Mouse (Mus musculus) hindbrain, embryonic 12.5 days (tissue): ENCODE measurements around the gene Cdcp1. TPM values are rescaled to one million over a fixed set of nuclear protein-coding genes. Genes with fewer than 3 reads are reported as not detected.

Experiments used
- ATAC-seq: fragments of 200-750 bp; cut with Nextera tagmentation; 2 replicates; pipeline ENCODE4 v1.8.0; 2017; ENCODE audit warnings: moderate TSS enrichment; ENCODE audit not compliant: low FRiP score
- H3K27ac ChIP-seq: fragments of 300-500 bp; sonication (generic); 2 replicates; pipeline ENCODE4 v1.5.1; 2016; ENCODE audit warnings: mild to moderate bottlenecking
- H3K27me3 ChIP-seq: fragments of 300-500 bp; sonication (generic); 2 replicates; pipeline ENCODE4 v1.6.1; 2016; ENCODE audit warnings: mild to moderate bottlenecking
- H3K36me3 ChIP-seq: fragments of 300-500 bp; sonication (generic); 2 replicates; pipeline ENCODE4 v1.6.1; 2016; ENCODE audit warnings: mild to moderate bottlenecking
- H3K4me1 ChIP-seq: fragments of 300-500 bp; sonication (generic); 2 replicates; pipeline ENCODE4 v1.6.1; 2016
- H3K4me2 ChIP-seq: fragments of 300-500 bp; sonication (generic); replicated peaks from 2 replicates; pipeline ENCODE4 v1.6.1; 2016; ENCODE audit warnings: mild to moderate bottlenecking
- H3K4me3 ChIP-seq: fragments of 300-500 bp; sonication (generic); 2 replicates; pipeline ENCODE4 v1.5.1; 2016; ENCODE audit warnings: mild to moderate bottlenecking
- H3K9ac ChIP-seq: fragments of 300-500 bp; sonication (generic); 2 replicates; pipeline ENCODE4 v1.6.1; 2016; ENCODE audit warnings: mild to moderate bottlenecking, moderate library complexity
- H3K9me3 ChIP-seq: fragments of 300-500 bp; sonication (generic); replicated peaks from 2 replicates; pipeline ENCODE4 v1.6.1; 2016; ENCODE audit warnings: mild to moderate bottlenecking
- WGBS: fragments of 180-500 bp; shearing (Covaris S2); methylation state at CpG from one replicate; pipeline ENCODE4 v1.1.7; 2016; 5-methylcytosine and 5-hydroxymethylcytosine counted together
- polyA plus RNA-seq: library from polyadenylated mRNA; unstranded; fragments of >200 nt; fragmentation: Nextera tagmentation; extraction: Ambion mirVana; gene quantifications from 2 replicates; pipeline ENCODE4 v1.2.1, GENCODE M21; 2016

Cdcp1 gene
- polyA plus RNA-seq, 1 experiment from 2014 or later: 1.2 TPM

GRCm38 (mm10) chr9:123200116-123200515 is 15.7 kb downstream of the Cdcp1 start:
- no peak for ATAC-seq
- no peak overlapping the region for H3K4me2 ChIP-seq
- H3K9ac ChIP-seq: no peak overlapping the region
- no peaks in the 10 kb centered on the region for H3K27me3 ChIP-seq
- H3K4me3 ChIP-seq: no peak overlapping the region
- H3K4me1 ChIP-seq: no peaks in the 10 kb centered on the region
- no peaks in the 10 kb centered on the region for H3K9me3 ChIP-seq
- no peak overlapping the region for H3K27ac ChIP-seq
- H3K36me3 ChIP-seq: no peaks in the 10 kb centered on the region
- 65% methylated on average over 3 of the region's 3 CpGs for WGBS

- no peak for ATAC-seq
- H3K36me3 ChIP-seq: no peaks in the 10 kb centered on the region
- no peak overlapping the region for H3K9ac ChIP-seq
- H3K9me3 ChIP-seq: no peaks in the 10 kb centered on the region
- no peak overlapping the region for H3K4me3 ChIP-seq
- H3K4me1 ChIP-seq: no peaks in the 10 kb centered on the region
- no peak overlapping the region for H3K27ac ChIP-seq
- H3K4me2 ChIP-seq: no peak overlapping the region
- no peaks in the 10 kb centered on the region for H3K27me3 ChIP-seq
- 91% methylated on average over 2 of the region's 2 CpGs for WGBS
Measured at GRCm38 (mm10) chr9:123188271-123188670, 27.6 kb downstream of the Cdcp1 start.

DNA sequence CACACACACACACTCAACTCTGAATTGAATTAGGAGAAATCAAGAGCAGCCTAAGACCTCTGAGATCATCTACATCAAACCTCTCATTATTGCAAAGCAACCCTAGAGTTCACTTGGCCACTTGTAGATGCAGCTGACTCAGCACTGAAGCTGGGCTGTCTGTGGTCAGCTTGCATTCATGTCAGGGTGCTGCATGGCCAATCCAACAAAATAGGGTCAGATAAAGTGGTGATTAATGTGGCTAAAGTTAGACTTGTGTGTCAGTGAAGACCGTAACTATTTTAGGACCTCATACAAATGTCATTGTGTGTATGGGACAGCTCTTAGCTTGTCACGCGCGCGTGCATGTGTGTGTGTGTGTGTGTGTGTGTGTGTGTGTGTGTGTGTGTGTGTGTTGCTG is 28.2 kb downstream of the Cdcp1 start:
- ATAC-seq: no peak

DNA sequence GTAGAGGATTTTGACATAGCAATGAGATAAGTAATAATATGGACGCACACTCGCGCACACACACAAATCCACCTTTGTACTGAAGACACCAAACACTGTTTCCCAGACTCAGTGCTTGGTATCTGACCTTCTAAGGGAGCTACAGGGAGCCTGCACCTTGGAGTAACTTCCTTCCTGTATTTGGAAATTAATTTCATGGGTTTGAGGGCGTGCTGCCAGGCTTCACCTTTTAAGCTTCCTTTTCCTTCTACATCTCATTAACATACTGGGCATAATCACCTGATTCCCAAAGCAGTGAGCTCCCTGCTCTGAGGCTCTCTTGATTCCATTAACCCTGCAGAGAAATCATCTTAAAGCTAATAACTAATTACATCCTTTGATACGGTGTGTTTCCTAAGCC is 29.7 kb downstream of the Cdcp1 start:
- ATAC-seq: no peak
- no peak overlapping the region for H3K9ac ChIP-seq
- H3K4me2 ChIP-seq: no peak overlapping the region
- H3K4me3 ChIP-seq: no peak overlapping the region
- H3K9me3 ChIP-seq: no peaks in the 10 kb centered on the region
- 0 out of 2 replicates have a peak, but pooled peaks cover 2% of the 10 kb centered on the region for H3K4me1 ChIP-seq
- WGBS: 88% methylated on average over 5 of the region's 5 CpGs
- H3K27ac ChIP-seq: no peak overlapping the region
- no peaks in the 10 kb centered on the region for H3K27me3 ChIP-seq
- H3K36me3 ChIP-seq: no peaks in the 10 kb centered on the region

More for the DNA sequence above, 28.2 kb downstream of the Cdcp1 start:
- H3K27me3 ChIP-seq: no peaks in the 10 kb centered on the region
- no peak overlapping the region for H3K9ac ChIP-seq
- H3K4me2 ChIP-seq: no peak overlapping the region
- H3K27ac ChIP-seq: no peak overlapping the region
- H3K4me1 ChIP-seq: no peaks in the 10 kb centered on the region
- 96% methylated on average over 5 of the region's 5 CpGs for WGBS
- H3K4me3 ChIP-seq: no peak overlapping the region
- H3K36me3 ChIP-seq: no peaks in the 10 kb centered on the region
- H3K9me3 ChIP-seq: no peaks in the 10 kb centered on the region

DNA sequence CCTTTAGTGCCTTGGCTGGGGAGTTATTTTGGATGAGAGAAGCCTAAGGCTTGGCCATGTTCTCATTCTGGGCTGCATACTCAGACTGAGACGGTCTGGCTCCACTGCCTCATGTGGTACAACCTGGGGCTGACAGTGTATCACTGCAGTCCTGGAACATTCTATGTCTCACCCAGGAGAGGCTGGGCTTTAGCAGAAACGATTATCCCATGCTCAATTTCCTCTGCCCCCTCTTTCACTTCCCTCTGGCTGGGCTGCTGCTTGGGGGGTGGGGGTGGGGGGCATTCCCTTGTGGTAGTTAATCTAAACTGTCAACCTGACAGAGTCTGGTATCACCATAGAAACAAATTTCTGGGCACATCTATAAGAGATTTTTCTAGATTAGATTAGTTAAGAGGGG is 30.3 kb downstream of the Cdcp1 start:
- H3K27me3 ChIP-seq: no peaks in the 10 kb centered on the region
- no peak overlapping the region for H3K9ac ChIP-seq
- ATAC-seq: no peak
- 49% methylated on average over 2 of the region's 2 CpGs for WGBS
- H3K27ac ChIP-seq: no peak overlapping the region
- H3K4me1 ChIP-seq: 0 out of 2 replicates have a peak, but pooled peaks cover 2% of the 10 kb centered on the region
- H3K4me2 ChIP-seq: no peak overlapping the region
- no peaks in the 10 kb centered on the region for H3K36me3 ChIP-seq
- H3K4me3 ChIP-seq: no peak overlapping the region
- H3K9me3 ChIP-seq: no peaks in the 10 kb centered on the region

DNA sequence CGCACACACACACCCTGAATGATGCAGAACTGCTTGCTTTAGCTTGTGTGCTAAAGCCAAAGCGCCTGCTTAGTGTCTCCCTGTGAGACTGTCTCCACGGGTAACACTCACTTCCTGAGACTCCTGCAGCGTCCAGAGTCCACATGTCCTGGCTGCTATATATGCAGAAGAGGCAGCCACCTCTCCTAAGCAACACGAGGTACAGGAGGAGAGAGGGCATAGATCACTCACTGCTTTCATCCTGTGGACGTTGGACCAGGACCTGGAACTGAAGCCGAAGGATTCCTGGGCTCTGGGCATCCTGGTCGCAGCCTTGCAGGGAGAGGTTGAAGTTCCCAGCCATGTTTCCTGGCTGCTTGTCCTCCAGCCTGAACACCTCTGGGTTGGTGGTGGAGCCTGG is 32.6 kb downstream of the Cdcp1 start:
- WGBS: 79% methylated on average over 8 of the region's 8 CpGs
- ATAC-seq: no peak
- 0 out of 2 replicates have a peak, but pooled peaks cover 2% of the 10 kb centered on the region for H3K4me1 ChIP-seq
- H3K27ac ChIP-seq: no peak overlapping the region
- H3K4me2 ChIP-seq: no peak overlapping the region
- no peaks in the 10 kb centered on the region for H3K27me3 ChIP-seq
- H3K9ac ChIP-seq: no peak overlapping the region
- no peak overlapping the region for H3K4me3 ChIP-seq
- no peaks in the 10 kb centered on the region for H3K36me3 ChIP-seq
- H3K9me3 ChIP-seq: no peaks in the 10 kb centered on the region

DNA sequence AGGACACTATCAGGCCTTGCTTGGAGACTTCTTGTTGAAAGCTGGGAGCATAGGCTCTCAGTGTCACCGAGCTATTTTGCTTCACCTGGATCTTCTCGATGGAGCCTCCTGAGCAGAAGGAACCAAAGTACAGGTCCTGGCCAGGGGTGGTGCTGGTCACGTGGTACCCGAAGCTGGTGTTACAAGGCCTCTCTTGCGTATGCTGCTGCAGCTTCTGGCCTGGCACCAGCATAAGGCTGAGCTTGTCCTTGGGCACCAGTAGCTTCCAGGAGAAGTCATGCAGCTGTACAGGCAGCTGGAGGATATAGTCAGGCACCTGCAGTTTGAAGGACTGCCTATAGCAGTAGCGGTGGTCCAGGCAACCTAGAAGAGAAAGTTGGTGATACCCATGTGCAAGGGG is 35.8 kb downstream of the Cdcp1 start:
- no peak overlapping the region for H3K4me3 ChIP-seq
- 93% methylated on average over 6 of the region's 6 CpGs for WGBS
- H3K4me1 ChIP-seq: 0 out of 2 replicates have a peak, but pooled peaks cover 2% of the 10 kb centered on the region
- H3K9me3 ChIP-seq: no peaks in the 10 kb centered on the region
- no peak overlapping the region for H3K4me2 ChIP-seq
- no peaks in the 10 kb centered on the region for H3K27me3 ChIP-seq
- no peak for ATAC-seq
- no peaks in the 10 kb centered on the region for H3K36me3 ChIP-seq
- no peak overlapping the region for H3K9ac ChIP-seq
- H3K27ac ChIP-seq: no peak overlapping the region

- 86% methylated on average over 9 of the region's 9 CpGs for WGBS
- Histone ChIP-seq H3K9ac (no peak overlapping the region), H3K4me3 (no peak overlapping the region), H3K9me3 (no peaks in the 10 kb centered on the region), H3K27me3 (no peaks in the 10 kb centered on the region; the same call in 1 of the 2 replicates), H3K36me3 (no peaks in the 10 kb centered on the region), H3K27ac (no peak overlapping the region), H3K4me1 (peaks cover 5% of the 10 kb centered on the region; the same call in 1 of the 2 replicates), H3K4me2 (no peak overlapping the region)
- no peak for ATAC-seq
Measured at GRCm38 (mm10) chr9:123177380-123178048, 38.3 kb downstream of the Cdcp1 start.

DNA sequence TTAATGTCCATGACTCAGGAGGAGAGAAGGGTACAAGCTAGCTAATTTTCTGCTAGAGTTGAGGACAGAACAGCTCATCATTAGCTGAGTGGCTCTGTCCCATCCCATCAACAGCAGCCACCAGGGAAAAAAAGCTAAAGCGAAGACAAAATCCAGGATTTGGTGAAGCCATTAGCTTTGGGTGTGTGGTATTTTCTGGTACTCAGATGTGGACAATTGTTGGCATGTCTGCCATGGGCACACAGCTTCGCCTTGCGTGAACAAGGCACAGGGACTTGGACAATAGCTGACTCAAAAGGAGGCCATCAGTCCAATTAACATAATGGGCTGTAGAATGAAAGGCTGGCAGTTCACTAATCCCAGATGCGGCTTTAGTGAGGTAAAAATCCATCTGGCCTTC is 41.5 kb downstream of the Cdcp1 start:
- Histone ChIP-seq H3K27ac (no peak overlapping the region), H3K27me3 (no peaks in the 10 kb centered on the region; the same call in 1 of the 2 replicates), H3K9ac (no peak overlapping the region), H3K4me1 (peaks cover 3% of the 10 kb centered on the region; the same call in 1 of the 2 replicates), H3K36me3 (no peaks in the 10 kb centered on the region), H3K4me2 (no peak overlapping the region), H3K9me3 (no peaks in the 10 kb centered on the region), H3K4me3 (no peak overlapping the region)
- WGBS: 63% methylated on average over 4 of the region's 4 CpGs
- ATAC-seq: no peak

- Histone ChIP-seq H3K9me3 (no peaks in the 10 kb centered on the region), H3K4me2 (no peak overlapping the region), H3K27ac (no peak overlapping the region), H3K36me3 (no peaks in the 10 kb centered on the region), H3K9ac (no peak overlapping the region), H3K4me3 (no peak overlapping the region), H3K4me1 (peaks cover 3% of the 10 kb centered on the region; the same call in 1 of the 2 replicates), H3K27me3 (no peaks in the 10 kb centered on the region; the same call in 1 of the 2 replicates)
- ATAC-seq: no peak
- WGBS: 87% methylated on average over 6 of the region's 6 CpGs
Measured at GRCm38 (mm10) chr9:123173760-123174159, 42.1 kb downstream of the Cdcp1 start.

GRCm38 (mm10) chr9:123165781-123166443 is 49.9 kb downstream of the Cdcp1 start:
- WGBS: 83% methylated on average over 3 of the region's 3 CpGs

GRCm38 (mm10) chr9:123162985-123163694 is 52.7 kb downstream of the Cdcp1 start:
- Histone ChIP-seq H3K4me3 (no peak overlapping the region), H3K36me3 (no peaks in the 10 kb centered on the region), H3K4me2 (no peak overlapping the region), H3K27me3 (no peaks in the 10 kb centered on the region), H3K27ac (no peak overlapping the region), H3K4me1 (no peaks in the 10 kb centered on the region), H3K9ac (no peak overlapping the region), H3K9me3 (no peaks in the 10 kb centered on the region)
- no peak for ATAC-seq
- 87% methylated on average over 4 of the region's 4 CpGs for WGBS

More at GRCm38 (mm10) chr9:123165781-123166443, 49.9 kb downstream of the Cdcp1 start:
- H3K4me2 ChIP-seq: no peak overlapping the region
- no peak overlapping the region for H3K27ac ChIP-seq
- no peak overlapping the region for H3K9ac ChIP-seq
- H3K27me3 ChIP-seq: no peaks in the 10 kb centered on the region
- ATAC-seq: 0 out of 2 replicates have a peak, but pooled peaks have one; percentile 26
- no peak overlapping the region for H3K4me3 ChIP-seq
- no peaks in the 10 kb centered on the region for H3K36me3 ChIP-seq
- no peaks in the 10 kb centered on the region for H3K9me3 ChIP-seq
- H3K4me1 ChIP-seq: no peaks in the 10 kb centered on the region
